Comparison of ENCODE assay signal across 8 mouse cellular contexts in the genomic region with DNA sequence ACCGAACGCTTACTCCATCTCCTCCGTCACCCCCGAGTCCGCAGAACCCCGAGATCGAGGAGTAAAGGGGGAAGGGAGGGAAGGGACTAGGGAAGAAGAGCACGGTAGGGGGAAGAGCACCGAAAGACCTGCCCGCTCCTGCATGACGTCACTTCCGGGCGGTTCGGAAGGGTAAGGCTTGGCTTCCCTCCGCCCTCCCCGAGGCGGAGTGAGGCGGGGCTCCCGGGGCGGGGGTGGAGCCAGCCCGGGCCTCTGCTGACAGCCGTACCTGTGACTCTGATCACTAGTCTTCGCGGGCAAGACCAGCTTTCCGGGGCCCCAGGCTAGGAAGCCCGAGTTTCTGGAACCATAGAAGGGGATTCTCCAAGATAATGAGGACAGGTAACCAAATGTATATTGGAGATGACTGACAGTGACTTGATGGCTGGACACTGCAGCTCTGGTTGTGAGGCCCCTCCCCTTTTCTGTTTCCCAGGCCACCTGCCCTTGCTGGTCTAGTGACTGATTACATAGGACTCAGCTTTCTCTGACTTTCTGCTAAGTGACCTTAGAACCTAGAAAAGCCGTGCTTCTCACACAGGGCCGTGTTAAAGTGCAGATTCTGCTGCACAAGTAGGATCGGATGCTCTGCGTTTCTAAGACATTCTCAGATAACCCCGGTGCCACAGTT. TPM values are rescaled to one million over a fixed set of nuclear protein-coding genes. Genes with fewer than 3 reads are reported as not detected.
DNase-seq lines count a peak whose midpoint lies in the region; ATAC-seq lines count a peak whose summit lies in the region.

A gene (minus strand): TSS at position 147 of the 670 bp plus-strand sequence.

- peak within 1 kb of the TSS; percentile 99 for H3K4me3 ChIP-seq in hindbrain, embryonic 13.5 days

- peaks cover 32% of the 10 kb centered on the region for H3K4me1 ChIP-seq in hindbrain, embryonic 13.5 days (replicated peaks)

- WGBS in hindbrain, embryonic 13.5 days = 6% methylated on average over 31 of the region's 31 CpGs

- H3K4me2 ChIP-seq in hindbrain, embryonic 13.5 days = peak within 1 kb of the TSS; percentile 80

- peak within 1 kb of the TSS; percentile 87 for H3K27ac ChIP-seq in hindbrain, embryonic 13.5 days

- peak; percentile 95 for DNase-seq in NIH3T3 (ENCODE audit: low read depth)
- peak; percentile 99 for DNase-seq in cerebellum, postnatal 10 days
- peak; percentile 90 to 91 for DNase-seq in frontal cortex, postnatal 14 days (ENCODE audit: low spot score in 2 of 2)
- DNase-seq in layer of hippocampus, postnatal 25 days (ENCODE audit: extremely low spot score in 1 of 2, low spot score in 1 of 2) = peak; percentile 88 to 90
- DNase-seq in lung, postnatal 25 days (ENCODE audit: low spot score) = peak; percentile 95
- DNase-seq in retina, embryonic 14.5 days (ENCODE audit: low spot score) = peak; percentile 92
- peak; percentile 99 for DNase-seq in thymus, postnatal 4 days

- no peaks in the 10 kb centered on the region for H3K9me3 ChIP-seq in hindbrain, embryonic 13.5 days

- peak; percentile 99 for ATAC-seq in hindbrain, embryonic 13.5 days (ENCODE audit: low FRiP score)

- peak within 1 kb of the TSS; percentile 96 for H3K9ac ChIP-seq in hindbrain, embryonic 13.5 days

- 0 out of 2 replicates have a peak, but pooled peaks cover 3% of the 10 kb centered on the region for H3K27me3 ChIP-seq in hindbrain, embryonic 13.5 days

- peaks cover 9% of the 10 kb centered on the region; the same call in 1 of the 2 replicates for H3K36me3 ChIP-seq in hindbrain, embryonic 13.5 days

RNA-seq across cellular contexts. Expression of the gene that starts here (rescaled TPM):
- 9.7 and 10.0 TPM in 2 replicates for polyA plus RNA-seq in hindbrain, embryonic 13.5 days (2015; fragmentation: Nextera tagmentation; extraction: Ambion mirVana)
- total RNA-seq in layer of hippocampus, postnatal 25 days (2021) = 10 to 100 TPM; 23.4 to 28.5 TPM

Comparison
In these comparisons a context has a peak if more than half of its experiments do, and no peak if none do; other contexts are left out.
1. Peak in every context shown above with its lines: DNase-seq, ATAC-seq, H3K4me3 ChIP-seq and H3K27ac ChIP-seq.